Mouse (Mus musculus) limb, embryonic 12.5 days (tissue): ENCODE measurements around the gene H2-K1. TPM values are rescaled to one million over a fixed set of nuclear protein-coding genes. Genes with fewer than 3 reads are reported as not detected.
A peak's percentile ranks its signal among the peaks of the same experiment; 100 is the strongest.
"Not testable (repeated sequence)": the region's sequence is repeated elsewhere in the genome, so short reads cannot be mapped to it uniquely, and the experiment has no call there.

ENCODE experiments used
- ATAC-seq: fragments of 200-750 bp; cut with Nextera tagmentation; 2 replicates; pipeline ENCODE4 v1.8.0; 2017; ENCODE audit warnings: low read depth, moderate TSS enrichment; ENCODE audit not compliant: insufficient number of reproducible peaks, insufficient read depth, low FRiP score, low TSS enrichment
- H3K27ac ChIP-seq: fragments of 300-500 bp; sonication (generic); 2 replicates; pipeline ENCODE4 v1.5.1; 2016; ENCODE audit warnings: mild to moderate bottlenecking, moderate library complexity
- H3K27me3 ChIP-seq: fragments of 300-500 bp; sonication (generic); 2 replicates; pipeline ENCODE4 v1.6.1; 2016; ENCODE audit warnings: mild to moderate bottlenecking, moderate library complexity
- H3K36me3 ChIP-seq: fragments of 300-500 bp; sonication (generic); 2 replicates; pipeline ENCODE4 v1.6.1; 2016; ENCODE audit warnings: mild to moderate bottlenecking, moderate library complexity
- H3K4me1 ChIP-seq: fragments of 300-500 bp; sonication (generic); replicated peaks from 2 replicates; pipeline ENCODE4 v1.6.1; 2016
- H3K4me2 ChIP-seq: fragments of 300-500 bp; sonication (generic); 2 replicates; pipeline ENCODE4 v1.6.1; 2016; ENCODE audit warnings: mild to moderate bottlenecking, moderate library complexity
- H3K4me3 ChIP-seq: fragments of 300-500 bp; sonication (generic); replicated peaks from 2 replicates; pipeline ENCODE4 v1.5.1; 2016; ENCODE audit warnings: mild to moderate bottlenecking
- H3K9ac ChIP-seq: fragments of 300-500 bp; sonication (generic); replicated peaks from 2 replicates; pipeline ENCODE4 v1.6.1; 2016; ENCODE audit warnings: mild to moderate bottlenecking, moderate library complexity
- H3K9me3 ChIP-seq: fragments of 300-500 bp; sonication (generic); 2 replicates; pipeline ENCODE4 v1.6.1; 2016; ENCODE audit warnings: mild to moderate bottlenecking, moderate library complexity
- WGBS: fragments of 180-500 bp; shearing (Covaris S2); methylation state at CpG from one replicate; pipeline ENCODE4 v1.1.7; 2016; 5-methylcytosine and 5-hydroxymethylcytosine counted together
- polyA plus RNA-seq: library from polyadenylated mRNA; unstranded; fragments of >200 nt; fragmentation: Nextera tagmentation; extraction: Ambion mirVana; gene quantifications from 2 replicates; pipeline ENCODE4 v1.2.1, GENCODE M21; 2016

The H2-K1 gene
- polyA plus RNA-seq, 1 experiment from 2014 or later: 4.5 TPM

- H3K27me3 ChIP-seq: peaks cover 50% of the 10 kb centered on the region
- peak overlapping the region; percentile 83 for H3K27ac ChIP-seq
- not testable (repeated sequence) for H3K9me3 ChIP-seq, H3K36me3 ChIP-seq
- H3K4me1 ChIP-seq: peaks cover 17% of the 10 kb centered on the region
- H3K4me3 ChIP-seq: peak overlapping the region; percentile 44
- H3K9ac ChIP-seq: peak overlapping the region; percentile 32; the same call in 1 of the 2 replicates
- ATAC-seq: peak; percentile 89
- H3K4me2 ChIP-seq: peak overlapping the region; percentile 53
- WGBS: under 1% methylated on average over 27 of the region's 27 CpGs
Observed at GRCm38 (mm10) chr17:33981192-33981909, 18.8 kb downstream of the H2-K1 start.

- Histone ChIP-seq H3K4me1 (peaks cover 17% of the 10 kb centered on the region), H3K9me3 (no peaks in the 10 kb centered on the region), H3K27me3 (peaks cover 54% of the 10 kb centered on the region), H3K27ac (no peak overlapping the region), H3K4me2 (peak overlapping the region; percentile 53), H3K9ac (no peak overlapping the region; the same call in 1 of the 2 replicates), H3K36me3 (no peaks in the 10 kb centered on the region), H3K4me3 (peak overlapping the region; percentile 44; the same call in 1 of the 2 replicates)
- WGBS: 74% methylated on average over 19 of the region's 19 CpGs
- peak; percentile 30; the same call in 1 of the 2 replicates for ATAC-seq
Observed at GRCm38 (mm10) chr17:33980181-33981035, 19.7 kb downstream of the H2-K1 start.

GRCm38 (mm10) chr17:33979512-33980050 lies 20.6 kb downstream of the H2-K1 start:
- H3K27me3 ChIP-seq: peaks cover 61% of the 10 kb centered on the region
- peaks cover 17% of the 10 kb centered on the region for H3K4me1 ChIP-seq
- H3K4me3 ChIP-seq: no peak overlapping the region
- no peaks in the 10 kb centered on the region for H3K36me3 ChIP-seq
- no peaks in the 10 kb centered on the region for H3K9me3 ChIP-seq
- H3K4me2 ChIP-seq: no peak overlapping the region
- 74% methylated on average over 6 of the region's 6 CpGs for WGBS
- H3K9ac ChIP-seq: no peak overlapping the region
- ATAC-seq: no peak
- H3K27ac ChIP-seq: no peak overlapping the region

- H3K4me3 ChIP-seq: peak overlapping the region; percentile 39
- WGBS: under 1% methylated on average over 16 of the region's 17 CpGs
- H3K36me3 ChIP-seq: no peaks in the 10 kb centered on the region
- H3K9ac ChIP-seq: peak overlapping the region; percentile 50; the same call in 1 of the 2 replicates
- ATAC-seq: no peak
- peaks cover 17% of the 10 kb centered on the region for H3K4me1 ChIP-seq
- peak overlapping the region; percentile 62 for H3K4me2 ChIP-seq
- no peaks in the 10 kb centered on the region for H3K9me3 ChIP-seq
- no peak overlapping the region for H3K27ac ChIP-seq
- H3K27me3 ChIP-seq: peaks cover 62% of the 10 kb centered on the region
Observed at GRCm38 (mm10) chr17:33978631-33979031, 21.5 kb downstream of the H2-K1 start.

- H3K36me3 ChIP-seq: no peaks in the 10 kb centered on the region
- ATAC-seq: no peak
- peak overlapping the region; percentile 62 for H3K4me2 ChIP-seq
- H3K4me3 ChIP-seq: peak overlapping the region; percentile 39
- 2% methylated on average over 57 of the region's 57 CpGs for WGBS
- H3K9me3 ChIP-seq: no peaks in the 10 kb centered on the region
- H3K9ac ChIP-seq: peak overlapping the region; percentile 50
- peaks cover 17% of the 10 kb centered on the region for H3K4me1 ChIP-seq
- H3K27me3 ChIP-seq: peaks cover 64% of the 10 kb centered on the region
- no peak overlapping the region for H3K27ac ChIP-seq
Observed at GRCm38 (mm10) chr17:33977861-33978557, 22.1 kb downstream of the H2-K1 start.

- ATAC-seq: no peak
- Histone ChIP-seq H3K4me2 (no peak overlapping the region), H3K36me3 (no peaks in the 10 kb centered on the region), H3K4me3 (no peak overlapping the region), H3K9ac (no peak overlapping the region), H3K27me3 (peaks cover 44% of the 10 kb centered on the region), H3K27ac (no peak overlapping the region), H3K9me3 (no peaks in the 10 kb centered on the region; the same call in 1 of the 2 replicates), H3K4me1 (0 out of 2 replicates have a peak, but pooled peaks cover 6% of the 10 kb centered on the region)
- WGBS: 56% methylated on average over 3 of the region's 3 CpGs
Observed at GRCm38 (mm10) chr17:33973572-33973971, 26.6 kb downstream of the H2-K1 start.

GRCm38 (mm10) chr17:33972691-33973090 lies 27.5 kb downstream of the H2-K1 start:
- H3K27me3 ChIP-seq: peaks cover 35% of the 10 kb centered on the region
- no peak overlapping the region for H3K4me3 ChIP-seq
- no peaks in the 10 kb centered on the region for H3K36me3 ChIP-seq
- no peak for ATAC-seq
- 0 out of 2 replicates have a peak, but pooled peaks cover 3% of the 10 kb centered on the region for H3K4me1 ChIP-seq
- no peaks in the 10 kb centered on the region; the same call in 1 of the 2 replicates for H3K9me3 ChIP-seq
- H3K27ac ChIP-seq: no peak overlapping the region
- H3K4me2 ChIP-seq: no peak overlapping the region
- WGBS: 20% methylated on average over 1 of the region's 1 CpGs
- H3K9ac ChIP-seq: no peak overlapping the region

- H3K4me3 ChIP-seq: no peak overlapping the region
- ATAC-seq: no peak
- WGBS: 80% methylated on average over 4 of the region's 4 CpGs
Observed at GRCm38 (mm10) chr17:33969394-33969793, 30.8 kb downstream of the H2-K1 start.

GRCm38 (mm10) chr17:33968927-33969326 lies 31.2 kb downstream of the H2-K1 start:
- peaks cover 5% of the 10 kb centered on the region; the same call in 1 of the 2 replicates for H3K27me3 ChIP-seq
- no peaks in the 10 kb centered on the region; the same call in 1 of the 2 replicates for H3K9me3 ChIP-seq
- peaks cover 26% of the 10 kb centered on the region for H3K36me3 ChIP-seq
- H3K4me1 ChIP-seq: 0 out of 2 replicates have a peak, but pooled peaks cover 3% of the 10 kb centered on the region
- no peak overlapping the region for H3K27ac ChIP-seq
- H3K4me3 ChIP-seq: no peak overlapping the region
- H3K4me2 ChIP-seq: no peak overlapping the region
- ATAC-seq: 0 out of 2 replicates have a peak, but pooled peaks have one; percentile 8
- WGBS: 26% methylated on average over 5 of the region's 5 CpGs
- no peak overlapping the region for H3K9ac ChIP-seq

More at GRCm38 (mm10) chr17:33969394-33969793, 30.8 kb downstream of the H2-K1 start:
- Histone ChIP-seq H3K9me3 (no peaks in the 10 kb centered on the region; the same call in 1 of the 2 replicates), H3K27me3 (peaks cover 5% of the 10 kb centered on the region), H3K4me2 (no peak overlapping the region), H3K9ac (no peak overlapping the region), H3K27ac (no peak overlapping the region), H3K4me1 (0 out of 2 replicates have a peak, but pooled peaks cover 3% of the 10 kb centered on the region), H3K36me3 (peaks cover 24% of the 10 kb centered on the region)

GRCm38 (mm10) chr17:33968489-33968888 lies 31.7 kb downstream of the H2-K1 start:
- Histone ChIP-seq H3K9ac (no peak overlapping the region), H3K4me3 (no peak overlapping the region), H3K4me2 (no peak overlapping the region), H3K36me3 (peaks cover 31% of the 10 kb centered on the region), H3K4me1 (0 out of 2 replicates have a peak, but pooled peaks cover 3% of the 10 kb centered on the region), H3K27ac (no peak overlapping the region), H3K9me3 (no peaks in the 10 kb centered on the region; the same call in 1 of the 2 replicates), H3K27me3 (peaks cover 5% of the 10 kb centered on the region; the same call in 1 of the 2 replicates)
- 3% methylated on average over 9 of the region's 9 CpGs for WGBS
- ATAC-seq: peak; percentile 28
